Mouse (Mus musculus) urinary bladder, postnatal 4 days (tissue): Measurements from ENCODE around the gene Prss58.

Source experiments
- DNase-seq, 2 experiments: peaks; one replicate each; pipeline ENCODE4 v3.0.0; 2021 to 2022; ENCODE audit warnings: low spot score in 2 of 2

Prss58 gene

GRCm38 (mm10) chr6:40900287-40900686, at the start of gene Prss58:
Gene Prss58, minus strand, starts transcription at chr6:40900387.
- DNase-seq, result no peak

- DNase-seq, result no peak
Measured at GRCm38 (mm10) chr6:40940457-40940856, 40.3 kb upstream of the Prss58 start, which contains the start of gene 1700074P13Rik. Gene 1700074P13Rik, minus strand, starts transcription at chr6:40940557.

GRCm38 (mm10) chr6:40919954-40920353, 19.8 kb upstream of the Prss58 start:
- DNase-seq, result no peak

- no peak for DNase-seq
Measured at GRCm38 (mm10) chr6:40894716-40895115, 5.5 kb downstream of the Prss58 start.

- no peak for DNase-seq
Measured at GRCm38 (mm10) chr6:40893577-40893976, 6.6 kb downstream of the Prss58 start.

DNA sequence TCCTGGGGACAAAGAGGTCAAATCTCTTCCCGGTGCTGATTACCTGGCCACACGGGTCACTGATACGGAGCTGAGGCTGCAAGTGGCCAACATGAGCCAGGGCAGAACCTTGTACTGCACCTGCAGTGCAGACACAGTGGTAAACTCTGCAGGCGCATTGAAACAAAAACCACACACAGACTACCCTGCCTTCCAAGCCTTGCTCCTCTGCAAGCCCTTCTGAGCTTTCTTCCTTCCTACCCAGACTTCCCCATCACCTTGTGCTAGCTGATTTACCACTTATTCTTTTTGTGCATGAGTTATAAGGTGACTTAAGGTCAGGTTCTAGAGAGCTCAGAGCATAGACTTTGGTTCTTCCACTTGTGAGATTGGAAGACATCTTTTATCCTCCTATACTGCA, 8.4 kb downstream of the Prss58 start:
- DNase-seq, result no peak

GRCm38 (mm10) chr6:40890973-40891372, 9.2 kb downstream of the Prss58 start:
- DNase-seq, result no peak

DNA sequence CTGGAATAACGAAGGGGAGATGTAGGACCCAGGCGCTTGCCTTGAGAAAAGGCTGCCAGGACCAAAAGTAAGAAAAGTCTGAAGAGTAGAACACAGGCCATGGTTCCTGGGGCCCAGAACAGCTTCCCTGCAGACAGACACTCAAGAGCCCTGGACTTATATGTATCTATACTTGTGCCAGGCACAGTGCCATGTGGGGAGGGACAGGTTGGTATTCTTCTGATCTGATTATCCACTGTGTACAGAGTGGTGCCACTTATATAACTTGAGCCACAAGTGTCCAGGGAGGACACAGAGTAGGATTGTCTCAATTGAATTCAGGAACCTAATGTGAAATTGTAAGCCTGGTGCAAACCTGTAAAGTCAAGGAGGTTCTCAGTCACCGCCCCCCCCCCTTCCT, 12.8 kb downstream of the Prss58 start, which contains the start of gene Moxd2:
Gene Moxd2, minus strand, starts transcription at position 101 of the 400 bp plus-strand sequence.
- DNase-seq, result no peak

- no peak for DNase-seq
Measured at GRCm38 (mm10) chr6:40845283-40845682, 54.9 kb downstream of the Prss58 start.
